Mouse (Mus musculus) spleen, embryonic (tissue): Measurements from ENCODE around the gene Elavl4.

ENCODE experiments used
- CTCF ChIA-PET: fragments of 350-600 bp; sonication (Branson Sonifier 250); formaldehyde crosslinking; loops from one replicate; lab custom pipeline; 2022; lab: Charles Lee

Elavl4 gene

DNA sequence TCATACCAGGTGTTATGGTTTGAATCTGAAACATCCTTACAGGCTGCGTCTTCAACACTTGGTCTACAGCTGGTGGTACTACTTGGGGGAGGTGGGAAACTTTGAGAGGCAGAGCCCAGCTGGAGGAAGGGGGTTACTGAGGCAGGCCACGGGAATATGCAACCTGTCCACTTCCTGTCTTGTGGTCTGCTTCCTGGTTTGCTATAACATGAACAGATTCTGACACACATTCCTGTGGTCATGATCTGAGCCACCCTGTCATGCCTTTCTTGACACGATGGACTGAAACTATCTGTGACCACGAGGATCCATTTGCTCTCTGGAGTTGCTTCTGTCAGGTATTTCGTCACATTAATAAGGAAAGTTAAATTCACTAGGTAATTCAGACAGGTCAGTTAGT is 179.7 kb downstream of the Elavl4 start:
- CTCF ChIA-PET: no interaction called here

DNA sequence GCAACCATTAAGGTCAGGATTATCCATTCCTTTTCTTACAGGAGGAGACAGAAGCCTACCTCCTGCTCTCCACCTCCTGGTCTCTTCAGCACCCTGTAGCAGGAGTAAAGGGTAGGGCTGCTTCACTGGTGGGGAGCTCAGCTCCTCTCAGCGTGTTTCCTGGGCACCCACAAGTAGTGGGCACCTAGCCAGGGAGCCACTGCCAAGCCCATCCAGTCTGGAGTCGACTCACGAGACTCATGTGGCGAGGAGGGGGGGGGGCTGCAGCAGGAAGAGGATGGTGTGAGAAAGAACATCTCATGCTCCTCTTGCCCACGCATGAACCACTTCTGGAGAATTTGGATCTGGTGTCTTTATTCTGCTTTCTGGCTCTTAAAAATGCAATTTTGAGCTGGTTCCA is 186.5 kb downstream of the Elavl4 start:
- CTCF ChIA-PET: no interaction called here

DNA sequence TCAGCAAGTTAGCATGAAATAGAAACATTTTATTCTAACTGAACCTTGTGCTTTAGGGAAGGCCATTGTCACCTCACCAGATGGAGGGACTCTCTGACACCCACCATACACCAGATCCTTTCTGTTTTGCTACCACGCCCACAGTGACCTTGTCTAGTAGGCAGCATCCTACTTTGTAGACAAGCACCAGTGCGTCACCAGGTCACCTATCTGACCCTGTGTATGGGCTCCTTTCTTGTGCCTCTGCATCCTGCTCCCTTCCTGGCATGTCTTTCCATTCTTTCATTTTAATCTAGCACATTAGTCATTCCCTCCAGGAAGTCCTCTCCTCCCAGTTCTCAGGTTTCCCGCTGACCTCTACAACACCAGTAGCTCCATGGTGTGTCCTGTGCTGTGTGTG is 190.1 kb downstream of the Elavl4 start:
- CTCF ChIA-PET: no interaction called here

DNA sequence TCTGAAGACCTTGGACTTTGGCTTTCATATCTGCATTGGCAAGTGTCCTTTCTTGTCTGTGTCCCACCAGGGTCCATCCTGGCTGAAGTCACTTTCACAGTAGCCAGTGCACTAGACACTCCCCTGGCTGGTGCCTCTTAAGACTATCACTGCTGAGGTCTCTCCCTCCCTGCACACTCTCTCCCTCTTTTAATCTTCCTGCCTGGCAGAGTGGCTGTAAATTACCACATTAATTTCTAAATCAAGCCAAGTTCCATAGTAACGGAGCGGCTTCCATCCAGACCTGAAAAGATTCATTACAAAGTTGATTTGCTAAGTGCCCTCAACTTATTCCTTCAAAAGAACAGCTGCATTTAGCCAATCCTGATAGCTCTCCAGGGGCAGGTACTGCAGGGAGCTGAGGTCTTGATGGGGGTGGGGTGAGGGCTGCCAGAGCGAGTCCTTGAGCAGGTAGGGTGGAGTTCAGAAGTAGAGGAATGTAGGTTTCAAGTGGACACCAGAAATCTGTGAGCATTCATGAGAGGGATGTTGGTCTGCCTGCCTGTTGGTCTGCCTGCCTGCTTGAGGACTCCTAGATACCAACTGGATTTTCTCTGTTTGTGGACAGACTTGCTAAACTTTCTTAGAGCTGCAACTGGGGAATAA is 194.1 kb downstream of the Elavl4 start:
- CTCF ChIA-PET: no interaction called here

DNA sequence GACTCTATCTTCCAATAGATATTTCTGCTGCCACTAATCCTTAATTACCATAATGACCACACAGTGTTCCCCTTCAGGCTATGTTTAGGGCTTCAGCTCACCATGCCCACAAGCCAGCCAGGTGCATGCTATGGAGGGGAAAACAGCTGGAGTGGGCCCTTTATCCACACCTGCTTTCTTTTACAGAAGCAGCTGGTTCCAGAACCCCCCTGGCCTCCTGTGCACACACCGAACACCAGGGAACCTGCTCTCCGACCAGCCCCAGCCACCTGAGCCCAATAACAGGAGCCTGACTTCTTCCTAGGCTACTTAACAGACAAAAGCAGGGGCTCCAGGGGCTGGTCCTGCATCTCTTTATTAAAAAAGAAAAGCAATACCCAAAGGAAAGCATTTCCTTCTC is 195.8 kb downstream of the Elavl4 start:
- CTCF ChIA-PET: no interaction called here
